Mouse (Mus musculus) heart, adult 8-10 months (tissue): ENCODE results near the gene Tnrc6b. TPM values are rescaled to one million over a fixed set of nuclear protein-coding genes. Genes with fewer than 3 reads are reported as not detected.

Experiments used
- DNase-seq: peaks from one replicate; pipeline ENCODE4 v3.0.0; 2022; ENCODE audit warnings: low spot score
- total RNA-seq, 4 experiments: library from RNA; stranded (reverse); gene quantifications; 2 replicates each; pipeline ENCODE4 v1.2.4; 2022

Gene Tnrc6b
- total RNA-seq, 4 experiments from 2014 or later: 48.4 to 52.2 (median 48.9) TPM

DNA sequence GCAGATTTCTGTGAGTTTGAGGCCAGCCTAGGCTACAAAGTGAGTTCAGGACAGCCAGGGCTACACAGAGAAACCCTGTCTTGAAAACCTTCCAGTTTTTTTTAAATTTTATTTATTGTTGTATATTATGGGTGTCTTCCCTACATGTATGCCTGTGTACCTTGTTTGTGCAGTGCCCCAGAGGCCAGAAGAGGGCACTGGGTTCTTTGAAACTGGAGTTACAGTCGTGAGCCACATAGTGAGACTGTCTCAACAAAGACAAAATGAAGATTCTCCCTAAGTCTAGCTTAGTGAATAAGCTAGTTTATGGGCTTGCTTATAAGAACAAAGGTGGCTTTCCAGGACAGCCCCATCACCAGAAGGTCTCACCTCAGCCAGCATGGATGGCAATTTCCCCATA is 25.4 kb downstream of the Tnrc6b start:
- DNase-seq: no peak

DNA sequence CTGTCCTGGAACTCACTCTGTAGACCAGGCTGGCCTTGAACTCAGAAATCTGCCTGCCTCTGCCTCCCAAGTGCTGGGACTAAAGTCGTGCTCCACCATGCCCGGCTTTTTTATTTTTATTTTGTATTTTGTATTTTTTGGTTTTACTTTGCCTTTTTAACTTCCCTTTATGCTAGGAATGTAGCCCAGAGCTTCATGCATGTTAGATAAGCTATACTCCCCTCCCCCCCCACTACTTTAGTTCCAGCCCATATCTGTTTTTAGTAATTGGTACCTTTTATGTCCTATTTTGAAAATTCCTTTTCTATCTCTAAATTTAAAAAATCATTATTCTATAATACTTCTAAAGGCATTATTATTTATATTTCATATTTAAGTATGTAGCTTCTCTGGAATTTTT is 27.1 kb downstream of the Tnrc6b start:
- DNase-seq: no peak

DNA sequence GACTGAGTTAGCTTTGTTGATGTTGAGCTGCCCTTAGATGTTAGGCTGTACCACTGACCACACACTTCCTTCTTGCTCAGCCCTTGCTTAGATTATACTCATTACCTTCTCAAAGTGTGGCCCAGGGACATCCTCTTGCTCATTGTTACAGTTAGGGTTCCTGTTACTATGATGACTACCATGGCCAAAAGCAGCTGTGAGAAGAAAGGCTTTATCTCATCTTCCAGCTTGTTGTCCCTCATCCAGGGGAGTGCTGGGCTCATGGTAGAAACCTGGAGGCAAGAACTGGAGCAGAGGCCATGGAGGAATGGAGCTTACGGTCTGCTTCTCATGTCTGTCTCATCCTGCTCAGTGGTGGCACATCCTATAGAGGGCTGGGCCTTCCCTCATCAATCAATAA is 28.9 kb downstream of the Tnrc6b start:
- no peak for DNase-seq

DNA sequence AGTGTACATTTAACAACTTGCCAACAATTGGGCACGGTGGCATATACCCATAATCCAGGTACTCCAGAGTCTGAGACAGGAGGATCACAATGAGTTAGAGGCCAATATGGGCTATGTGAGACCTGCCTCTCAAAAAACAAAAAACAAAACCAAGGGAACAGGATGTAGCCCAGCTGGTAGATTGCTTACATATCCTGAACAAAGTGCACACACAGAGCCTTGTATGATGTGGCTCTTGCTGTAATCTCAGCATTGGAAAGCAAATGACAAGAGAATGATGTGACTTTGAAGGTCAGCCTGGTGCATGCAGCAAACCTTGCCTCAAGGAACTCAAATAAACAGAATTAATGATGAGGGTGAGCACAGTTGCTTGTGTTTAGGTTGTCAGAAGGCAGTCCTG is 30.7 kb downstream of the Tnrc6b start:
- no peak for DNase-seq

DNA sequence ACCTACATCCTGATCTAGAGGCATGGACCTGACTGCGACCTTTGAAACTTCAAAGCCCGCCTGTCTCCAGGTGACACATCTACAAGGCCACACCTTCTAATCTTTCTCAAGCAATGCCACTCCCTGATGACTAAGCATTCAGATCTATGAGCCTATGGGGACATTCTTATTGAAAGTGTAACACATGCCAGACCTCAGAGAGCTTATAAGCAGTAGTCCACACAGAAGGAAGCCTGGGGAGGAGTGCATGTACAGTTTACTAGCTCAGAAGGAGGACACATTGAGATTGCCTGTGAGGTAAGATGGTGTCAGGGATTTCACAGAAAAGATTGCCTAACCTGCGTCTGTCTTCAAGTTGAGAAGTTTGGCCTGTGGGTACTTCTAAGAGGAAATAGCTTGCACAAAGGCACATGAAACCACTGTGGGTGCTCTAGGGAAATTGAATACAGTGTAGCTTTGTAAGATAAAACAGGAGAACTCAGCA is 31.9 kb downstream of the Tnrc6b start:
- DNase-seq: no peak

DNA sequence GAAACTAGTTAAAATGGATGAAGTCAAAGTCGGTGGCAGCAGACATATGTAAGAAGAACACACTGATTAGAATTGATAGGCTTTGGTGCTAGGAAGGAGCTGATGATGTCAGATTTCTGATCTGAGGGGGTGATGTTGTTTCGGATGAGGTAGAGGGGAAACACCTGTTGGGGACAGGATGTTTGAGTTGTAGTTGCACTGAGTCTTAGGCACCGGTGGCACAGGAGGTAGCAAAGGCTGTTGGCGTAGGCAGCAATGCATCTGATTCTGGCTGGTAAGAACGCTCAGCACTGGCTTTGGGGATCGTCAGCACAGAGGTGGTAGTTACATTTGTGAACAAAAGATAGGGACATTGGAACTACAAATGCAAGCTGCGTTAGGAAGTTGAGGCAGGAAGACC is 32.5 kb downstream of the Tnrc6b start:
- no peak for DNase-seq

DNA sequence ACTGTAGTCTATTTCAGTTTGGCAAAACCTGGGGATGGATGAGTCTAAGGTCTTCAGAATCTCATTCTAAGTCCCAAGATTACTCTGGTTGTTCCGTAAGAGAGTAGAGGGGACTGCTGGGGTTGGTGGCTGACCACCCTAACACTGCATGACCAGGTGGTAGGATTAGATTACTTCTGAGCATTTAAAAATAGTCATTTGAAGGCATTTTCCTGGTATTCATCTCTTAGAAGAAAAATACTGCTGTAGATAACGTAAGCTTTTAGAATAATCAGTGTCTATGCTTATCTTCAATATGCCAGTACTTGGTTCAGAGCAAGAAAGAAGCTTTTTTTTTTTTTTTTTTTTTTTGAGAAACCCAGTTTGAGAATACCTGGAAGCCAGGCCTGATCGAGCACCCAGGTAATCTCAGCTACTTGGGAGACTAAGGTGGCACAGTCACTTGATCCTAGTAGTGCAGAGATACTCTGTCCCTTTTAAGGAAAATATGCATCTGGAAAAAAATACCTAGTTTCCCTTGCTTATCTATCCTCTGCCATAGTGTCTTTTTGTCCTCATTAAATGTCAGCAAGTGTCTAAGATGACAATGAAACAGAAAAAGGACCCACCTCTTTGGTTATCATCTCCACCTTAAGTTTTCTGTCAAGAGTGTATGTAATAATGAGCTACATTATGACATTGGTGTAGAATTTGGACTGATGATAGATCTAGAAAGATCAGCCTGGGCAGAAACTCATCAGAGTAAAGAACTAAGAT is 33.7 kb downstream of the Tnrc6b start:
- DNase-seq: no peak

DNA sequence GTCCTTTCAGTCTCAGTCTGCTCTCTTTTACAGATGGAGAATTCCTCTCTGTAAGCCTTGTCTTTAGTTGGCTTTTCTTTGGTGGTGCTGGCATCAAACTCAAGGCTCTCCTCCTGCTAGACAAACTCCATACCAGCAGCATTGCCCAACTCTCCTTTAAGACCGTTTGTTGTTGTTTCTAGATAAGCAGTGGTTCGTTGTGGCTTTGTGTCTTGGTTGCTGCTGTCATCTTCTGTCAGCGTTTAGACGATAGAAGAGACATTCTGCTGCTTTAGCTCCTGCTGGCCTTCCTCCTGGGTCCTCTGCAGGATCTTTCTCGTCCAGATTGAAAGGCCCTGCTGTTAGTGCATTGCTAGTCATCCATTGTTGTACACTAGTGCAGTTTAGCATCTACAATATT is 37.9 kb downstream of the Tnrc6b start:
- DNase-seq: no peak

DNA sequence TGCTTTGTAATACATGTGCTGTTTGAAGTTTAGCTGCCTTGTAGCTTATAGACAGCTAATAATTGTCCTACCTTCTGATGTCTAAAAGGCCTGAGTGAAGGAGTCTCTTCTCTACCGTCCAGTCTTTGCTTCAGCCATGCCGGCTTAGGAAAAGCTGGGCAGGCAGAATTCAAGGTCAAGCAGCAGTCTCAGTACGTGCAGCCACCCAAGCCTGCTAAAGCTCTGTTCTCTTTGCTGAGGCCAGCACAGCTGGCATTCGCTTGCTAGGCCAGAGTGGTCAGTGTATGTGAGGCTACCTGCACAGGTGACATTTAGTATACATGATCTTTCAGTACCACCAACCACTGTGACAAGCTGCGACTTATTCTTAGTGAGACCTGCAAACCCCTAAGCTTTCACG is 42.2 kb downstream of the Tnrc6b start:
- DNase-seq: no peak

DNA sequence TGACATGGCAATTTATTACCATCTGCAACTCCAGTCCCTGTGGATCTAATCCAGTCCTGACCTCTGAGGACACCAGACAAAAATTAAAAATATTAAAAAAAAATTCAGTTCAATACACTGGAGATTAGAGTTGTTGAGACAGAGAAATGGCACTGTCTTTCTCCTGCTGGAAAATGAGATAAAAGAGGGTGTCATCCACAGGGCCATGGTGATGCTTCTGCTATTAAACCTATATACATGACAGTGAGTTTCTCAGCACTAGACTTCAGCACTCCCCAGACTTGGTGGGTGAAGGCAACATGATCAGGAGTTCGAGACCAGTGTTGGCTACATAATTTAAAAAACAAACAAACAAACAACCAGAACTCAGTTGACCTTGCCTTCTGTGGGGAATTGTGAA is 43.0 kb downstream of the Tnrc6b start:
- no peak for DNase-seq

DNA sequence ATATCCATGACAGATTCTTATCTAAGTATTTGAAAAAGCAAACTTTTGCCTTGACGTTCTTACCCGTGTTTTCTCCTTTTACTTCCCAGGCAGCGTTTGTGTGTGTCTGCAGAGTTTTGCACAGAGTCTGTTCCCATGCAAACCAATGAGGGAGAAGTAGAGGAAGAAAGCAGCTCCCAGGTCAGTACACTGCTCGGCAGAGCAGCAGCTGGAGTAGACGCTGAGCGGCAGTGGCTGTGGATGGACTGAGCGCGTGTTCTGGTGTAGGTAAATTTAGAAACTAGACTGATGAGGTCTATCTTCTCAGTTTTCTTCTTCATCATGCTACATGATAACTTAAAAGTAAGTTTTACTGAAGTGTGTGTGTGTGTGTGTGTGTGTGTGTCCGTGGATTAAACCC is 48.3 kb downstream of the Tnrc6b start:
- DNase-seq: no peak

DNA sequence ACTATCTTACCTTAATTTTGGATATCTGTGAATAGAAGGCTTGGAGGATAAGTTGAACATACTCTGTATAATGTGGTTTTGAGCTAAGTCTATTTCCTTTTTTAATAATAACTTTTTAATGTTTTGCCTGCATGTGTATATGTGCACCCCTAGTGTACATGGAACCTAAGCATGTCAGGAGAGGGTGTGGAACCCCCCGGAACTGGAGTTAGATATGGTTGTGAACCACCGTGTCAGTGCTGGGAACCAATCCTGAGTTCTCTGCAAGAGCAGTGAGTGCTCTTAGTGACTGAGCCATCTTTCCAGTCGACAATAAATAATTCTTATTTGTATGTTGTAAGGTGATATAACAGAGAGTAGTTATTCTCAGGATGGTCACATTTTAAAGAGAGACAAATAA is 49.4 kb downstream of the Tnrc6b start:
- DNase-seq: no peak

DNA sequence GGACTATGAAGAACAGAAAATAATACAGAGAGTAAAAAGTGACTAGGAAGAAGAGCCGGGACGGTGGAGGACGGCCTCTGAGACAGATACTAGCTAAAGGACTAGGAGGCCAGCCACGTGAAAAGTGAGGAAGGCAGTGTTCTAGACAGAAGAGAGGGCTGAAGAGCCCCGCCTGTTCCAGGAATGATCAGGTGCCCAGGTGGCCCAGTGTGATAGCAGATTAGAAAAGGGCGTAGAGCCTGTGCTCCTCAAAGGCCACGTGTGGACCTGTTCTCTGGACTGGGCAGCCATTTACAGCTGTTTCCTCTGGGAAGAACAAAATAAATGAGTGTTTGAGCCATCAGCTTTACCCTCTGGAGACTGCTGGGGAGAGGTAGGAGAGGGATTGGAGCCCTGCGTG is 49.8 kb downstream of the Tnrc6b start:
- no peak for DNase-seq

DNA sequence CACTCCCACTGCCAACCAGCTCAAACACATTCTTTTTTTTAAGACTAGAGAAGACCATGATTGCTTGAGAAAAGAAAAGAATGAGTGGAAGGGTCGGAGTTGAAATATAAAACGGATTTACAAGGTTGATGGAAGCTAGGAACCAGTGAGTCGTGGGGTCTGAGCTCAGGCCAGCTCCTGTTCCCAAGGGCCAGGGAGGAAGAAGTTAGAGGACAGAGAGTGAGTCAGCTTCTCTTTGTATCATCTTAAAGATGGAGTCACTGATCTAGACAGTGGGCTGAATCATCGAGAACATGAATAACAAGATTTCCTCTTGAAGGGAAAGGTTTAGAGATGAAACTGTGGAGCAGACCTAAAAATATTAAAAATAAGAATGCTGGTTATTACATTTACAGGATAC is 51.5 kb downstream of the Tnrc6b start:
- no peak for DNase-seq

DNA sequence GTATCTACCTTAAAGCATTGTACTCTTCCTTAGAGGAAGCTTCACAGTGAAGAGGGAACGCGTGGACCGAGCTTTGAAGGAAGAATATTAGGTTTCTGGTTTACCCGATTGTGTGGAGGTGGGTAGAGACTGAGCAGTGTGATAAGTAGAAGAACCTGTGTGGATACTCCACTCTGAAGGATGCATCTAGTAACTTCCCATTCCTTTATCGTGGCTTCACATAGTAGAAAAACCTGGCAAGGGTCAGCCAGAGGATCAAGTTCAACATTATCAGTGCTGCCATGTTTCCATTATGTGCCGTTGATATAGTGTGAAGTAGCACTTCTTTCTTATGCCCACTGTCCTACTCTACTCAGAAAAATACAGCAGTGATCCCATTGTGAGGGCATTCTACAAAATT is 53.6 kb downstream of the Tnrc6b start:
- no peak for DNase-seq

DNA sequence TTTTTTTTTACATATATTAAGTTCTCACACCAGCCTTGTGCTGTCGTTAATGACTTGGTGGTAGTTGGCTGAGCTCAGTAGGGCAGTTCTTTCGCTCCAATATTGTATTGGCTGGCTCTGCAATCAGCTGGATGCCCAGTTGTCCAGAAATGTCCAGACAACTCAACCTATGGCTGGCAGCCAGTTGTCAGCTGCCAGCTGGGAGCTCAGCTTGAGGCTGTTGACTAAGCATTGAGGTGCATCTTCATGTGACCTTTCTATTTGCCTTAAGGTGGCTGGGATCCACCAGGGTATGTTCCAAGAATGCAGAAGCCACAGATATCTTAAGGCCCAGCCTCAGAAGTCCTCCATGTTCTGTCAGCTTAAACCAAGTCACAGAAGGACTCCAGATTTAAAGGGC is 54.3 kb downstream of the Tnrc6b start:
- peak; percentile 37 for DNase-seq

DNA sequence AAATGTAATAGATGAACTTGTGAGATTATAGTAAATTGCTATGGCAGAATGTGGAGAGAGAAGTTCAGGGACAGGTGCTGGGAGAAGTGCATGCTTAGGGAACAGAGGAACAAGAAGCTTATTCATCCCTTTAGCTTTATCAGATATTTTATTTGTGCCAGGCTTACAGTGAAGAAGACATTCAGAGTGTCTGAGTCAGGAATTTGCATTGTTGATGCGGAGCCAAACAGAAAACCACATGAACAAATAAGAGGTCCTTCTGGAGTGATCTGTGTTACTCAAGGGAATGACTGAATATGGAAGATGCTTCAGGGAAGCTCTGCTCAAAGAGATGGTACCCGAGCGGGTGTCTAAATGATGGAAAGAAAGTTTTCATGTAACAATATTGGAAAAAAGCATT is 57.1 kb downstream of the Tnrc6b start:
- DNase-seq: no peak

DNA sequence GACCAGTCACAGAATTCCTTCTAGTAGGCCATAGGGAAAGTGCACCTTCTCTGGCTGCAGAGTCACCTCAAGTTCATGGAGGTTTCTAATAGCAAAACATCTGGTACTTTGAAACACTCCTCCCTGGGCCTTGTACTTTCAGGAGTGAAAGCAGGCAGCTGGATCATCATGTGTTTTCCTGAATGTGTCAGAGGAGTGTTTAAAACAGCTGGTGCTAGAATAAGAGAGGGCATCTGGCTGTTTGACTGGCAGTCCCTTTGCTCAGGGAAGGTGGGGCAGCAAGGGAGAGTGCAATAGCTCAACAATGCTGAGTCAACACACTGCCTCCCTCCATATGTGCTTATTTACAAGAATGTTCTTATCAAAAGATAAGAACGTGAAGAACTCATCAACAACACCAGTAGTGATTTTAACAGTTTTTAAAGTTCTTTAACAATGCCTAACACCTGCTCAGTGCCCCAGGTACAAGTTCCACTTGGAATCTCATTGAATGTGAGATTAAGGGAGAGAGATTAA is 60.9 kb downstream of the Tnrc6b start:
- DNase-seq: no peak

DNA sequence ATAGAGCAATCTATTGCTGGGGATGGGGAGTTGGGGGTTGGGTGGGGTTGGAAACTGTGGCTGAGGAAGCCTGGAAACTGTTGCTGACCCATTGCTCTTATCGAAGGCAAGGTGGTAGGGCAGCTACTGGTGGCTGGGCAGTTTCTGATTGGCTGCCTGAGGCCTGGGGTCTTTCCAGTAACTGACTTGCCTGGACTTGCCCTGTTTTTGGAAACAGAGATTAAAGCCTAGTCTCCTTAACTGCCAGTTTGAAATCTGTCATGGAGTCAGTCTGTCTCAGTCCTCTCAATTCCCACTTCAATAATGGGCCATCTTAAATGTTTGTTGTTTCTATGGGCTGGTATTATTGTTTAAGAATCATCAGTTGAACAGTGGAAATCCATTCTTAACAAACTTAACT is 63.6 kb downstream of the Tnrc6b start:
- no peak for DNase-seq

DNA sequence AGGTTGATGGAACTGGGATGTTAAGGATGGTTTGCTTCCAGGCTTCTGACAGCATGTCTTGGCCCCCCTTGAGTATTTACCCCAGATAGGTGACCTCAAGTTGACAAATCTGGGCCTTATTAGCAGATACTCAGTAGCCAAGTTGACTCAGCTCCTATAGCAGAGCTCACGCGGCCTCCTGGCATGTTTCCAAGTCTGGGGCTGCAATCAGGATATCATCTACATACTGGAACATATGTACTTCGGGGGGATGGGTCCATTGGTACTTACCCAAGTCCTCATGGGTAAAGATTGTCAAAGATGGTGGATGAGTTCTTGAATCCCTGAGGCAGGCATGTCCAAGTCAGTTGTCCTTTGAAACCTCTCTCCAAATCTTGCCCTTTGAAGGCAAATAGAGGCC is 67.9 kb downstream of the Tnrc6b start:
- no peak for DNase-seq

DNA sequence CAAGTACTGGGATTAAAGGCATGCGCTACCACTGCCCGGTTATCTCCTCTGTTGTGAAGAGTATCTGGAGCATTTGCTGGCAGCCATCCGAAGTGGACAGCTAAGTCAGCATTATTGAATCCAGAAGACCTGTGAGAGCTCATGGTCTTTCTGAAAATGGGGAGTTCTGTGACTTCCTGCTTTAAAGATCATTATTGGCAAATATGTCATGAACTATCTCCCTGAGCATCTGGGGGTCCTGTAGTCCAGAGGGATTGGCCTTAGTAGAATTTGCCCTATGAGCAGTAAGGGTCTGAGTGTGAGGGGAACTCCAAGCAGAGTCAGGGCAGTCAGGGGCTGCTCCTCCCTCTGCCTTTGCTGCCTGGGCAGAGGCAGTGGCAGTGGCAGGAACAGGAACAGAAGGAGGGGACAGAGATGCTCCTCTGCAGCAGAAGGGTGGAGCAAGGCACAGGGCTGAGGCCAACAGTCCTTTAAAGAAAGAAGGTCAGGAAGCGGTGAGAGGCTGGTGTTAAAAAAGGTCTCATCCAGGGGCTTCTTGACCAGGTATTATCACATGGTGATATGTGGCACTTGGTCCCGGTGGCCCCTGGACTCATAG is 69.1 kb downstream of the Tnrc6b start:
- DNase-seq: no peak

DNA sequence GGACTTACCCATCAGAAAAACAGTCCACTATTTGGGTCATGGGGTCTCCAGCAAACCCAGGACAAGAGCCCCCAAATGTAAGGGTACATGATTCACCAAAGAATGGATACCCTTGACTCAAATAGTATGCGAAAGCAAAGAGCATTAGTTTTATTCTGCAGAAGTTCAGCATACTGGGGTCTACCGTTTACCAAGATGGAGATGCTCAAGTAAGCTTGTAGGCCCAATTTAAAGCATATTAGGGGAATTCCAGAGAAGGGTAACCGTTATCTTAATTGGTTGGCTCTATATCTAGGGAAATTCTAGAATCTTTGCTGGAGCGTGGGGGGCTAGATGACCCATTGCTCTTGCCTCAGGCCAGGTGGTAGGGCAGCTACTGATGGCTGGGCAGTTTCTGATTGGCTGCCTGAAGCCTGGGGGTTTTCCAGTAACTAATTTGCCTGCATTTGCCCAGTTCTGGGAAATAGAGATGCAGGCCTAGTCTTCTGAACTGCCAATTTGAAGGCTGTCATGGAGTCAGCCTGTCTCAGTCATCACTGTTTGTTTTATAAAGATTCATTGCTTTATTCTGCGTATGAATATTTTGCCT is 70.2 kb downstream of the Tnrc6b start:
- no peak for DNase-seq

DNA sequence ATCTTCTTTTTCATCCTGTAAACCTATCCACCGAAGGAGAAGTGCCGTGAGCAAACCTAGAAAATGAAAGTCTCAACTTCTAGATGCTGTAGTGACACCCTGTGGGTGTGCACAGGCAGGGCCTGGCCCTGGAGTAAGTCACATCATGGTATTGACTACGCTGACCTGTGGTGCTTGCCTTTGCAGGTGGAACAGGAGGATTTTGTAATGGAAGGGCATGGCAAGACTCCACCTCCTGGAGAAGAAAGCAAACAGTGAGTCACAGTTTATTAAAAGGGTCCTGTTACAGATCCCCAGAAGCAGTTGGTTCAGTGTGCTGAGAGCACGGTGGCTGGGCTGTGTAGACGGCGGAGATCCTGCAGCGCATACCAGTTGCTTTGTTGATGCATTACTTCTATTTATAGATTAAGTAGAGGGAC is 73.4 kb downstream of the Tnrc6b start:
- no peak for DNase-seq
